Mouse (Mus musculus): ENCODE results near the gene Hmcn1. TPM values are rescaled to one million over a fixed set of nuclear protein-coding genes. Genes with fewer than 3 reads are reported as not detected.

Gene Hmcn1
- total RNA-seq, 2 experiments from 2014 or later: 12.3 to 20.5 TPM

DNA sequence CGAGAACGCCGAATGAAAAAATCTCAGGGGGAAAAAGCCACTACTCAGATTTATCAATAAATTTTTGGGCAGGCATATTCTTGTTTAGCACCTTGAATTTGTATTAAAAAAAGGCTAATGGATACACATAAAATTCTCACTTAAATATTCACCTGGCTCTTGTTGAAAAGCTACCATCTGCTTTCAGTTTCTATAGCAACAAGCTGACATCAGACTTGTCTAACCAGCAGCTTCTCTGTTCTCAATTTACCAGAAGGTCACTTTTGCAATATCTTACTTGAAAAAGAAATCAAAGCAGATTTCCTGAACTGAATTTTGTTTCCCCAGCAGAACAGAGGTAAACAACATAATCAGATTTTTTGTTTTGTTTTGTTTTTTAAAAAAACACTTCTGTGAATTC lies 311.8 kb downstream of the Hmcn1 start:
- DNase-seq (ENCODE audit: low spot score in 2 of 2): no peak

DNA sequence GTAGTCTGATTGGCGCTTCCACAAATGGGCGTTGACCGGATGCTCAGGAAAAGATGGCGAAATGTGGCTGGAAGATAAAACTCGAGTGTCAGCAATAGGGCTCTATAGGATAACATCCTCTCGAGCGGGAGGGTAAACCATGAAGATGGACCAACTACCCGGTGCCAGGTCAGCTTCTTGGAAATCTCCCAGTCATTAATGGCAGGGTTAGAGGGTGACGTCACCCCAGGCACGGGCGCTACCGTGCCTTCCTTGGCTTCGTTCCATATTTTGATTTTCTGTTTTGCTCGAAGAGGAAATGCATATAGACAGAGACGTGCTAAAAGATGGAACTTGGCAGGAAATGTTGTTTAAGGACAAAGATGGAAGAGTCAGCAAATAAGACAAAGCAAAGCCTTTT lies 312.2 kb downstream of the Hmcn1 start:
- DNase-seq (ENCODE audit: low spot score in 2 of 2): no peak

DNA sequence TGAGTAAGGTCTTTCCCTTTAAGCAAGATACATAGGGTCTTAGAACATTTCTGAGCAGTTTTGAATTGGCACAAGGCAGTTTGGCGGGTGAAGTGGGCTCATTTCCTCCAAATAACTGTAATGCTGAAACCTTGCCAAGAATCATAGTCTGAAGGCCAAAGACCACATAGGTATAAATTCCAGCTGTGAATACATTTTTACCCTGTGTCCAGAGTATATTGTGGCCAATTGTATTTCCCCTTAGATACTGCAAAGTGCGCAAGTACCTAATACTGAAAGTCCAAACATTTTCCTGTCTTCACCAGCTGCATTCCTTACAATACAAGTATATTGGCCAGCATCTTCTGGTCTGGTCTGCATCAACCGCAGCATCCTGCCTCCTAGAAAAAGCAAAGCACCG lies 312.9 kb downstream of the Hmcn1 start:
- DNase-seq (ENCODE audit: low spot score in 2 of 2): no peak

DNA sequence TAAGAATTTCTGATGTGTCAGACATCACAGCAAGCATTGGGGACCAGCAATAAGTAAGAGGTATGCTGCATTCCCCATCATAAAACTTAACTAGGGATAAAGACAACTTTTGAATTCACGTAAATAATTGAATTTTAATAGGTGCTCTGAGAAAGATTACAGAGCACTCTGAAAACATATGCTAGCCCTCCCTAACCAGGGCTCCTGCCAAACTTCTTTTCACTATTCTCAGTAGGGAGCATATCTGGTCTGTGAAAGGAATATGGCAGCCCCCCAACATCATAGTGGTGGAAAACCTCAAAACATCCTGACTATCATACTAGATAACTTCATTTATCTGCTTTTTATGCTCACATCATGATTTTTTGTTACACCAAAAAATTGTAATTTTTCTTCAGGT lies 347.9 kb downstream of the Hmcn1 start:
- no peak for DNase-seq (ENCODE audit: low spot score in 2 of 2)

DNA sequence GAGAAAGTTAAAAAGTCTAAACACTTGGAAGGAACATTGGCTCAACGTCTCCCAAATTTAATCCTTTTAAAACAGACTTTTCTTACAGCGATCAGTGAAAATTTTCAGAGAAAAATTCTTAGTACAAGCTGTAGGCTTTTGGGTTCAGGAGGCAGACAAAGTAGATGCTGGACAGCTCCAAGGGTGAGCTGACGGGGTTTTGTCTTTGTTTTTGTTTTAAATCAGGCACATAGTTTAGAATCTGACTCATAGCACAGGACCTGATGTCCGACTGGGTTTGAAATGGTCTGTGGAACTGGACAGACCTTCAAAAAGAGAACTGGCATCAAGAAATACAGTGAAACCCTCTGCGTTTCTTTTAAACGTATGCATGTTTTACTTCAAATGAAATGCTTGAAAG lies 353.7 kb downstream of the Hmcn1 start:
- DNase-seq (ENCODE audit: low spot score in 2 of 2): no peak

DNA sequence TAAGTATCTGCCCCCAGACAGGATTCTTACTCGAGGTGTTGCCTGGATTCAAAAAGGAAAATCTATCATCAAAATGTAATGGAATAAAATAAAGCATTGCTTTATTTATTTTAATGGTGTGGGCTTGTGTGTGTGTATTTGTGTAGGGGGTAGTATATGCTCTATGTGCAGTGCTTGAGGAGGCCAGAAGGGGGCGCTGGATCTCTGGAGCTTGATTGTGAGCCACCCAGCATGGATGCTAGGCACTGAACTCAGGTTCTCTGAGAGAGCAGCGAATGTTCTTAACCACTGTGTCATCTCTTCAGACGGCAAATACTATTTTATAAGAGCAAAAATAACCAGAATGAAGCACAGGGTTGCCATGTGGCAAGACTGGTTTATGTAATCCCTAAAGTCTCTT lies 360.7 kb downstream of the Hmcn1 start:
- DNase-seq (ENCODE audit: low spot score in 2 of 2): no peak

DNA sequence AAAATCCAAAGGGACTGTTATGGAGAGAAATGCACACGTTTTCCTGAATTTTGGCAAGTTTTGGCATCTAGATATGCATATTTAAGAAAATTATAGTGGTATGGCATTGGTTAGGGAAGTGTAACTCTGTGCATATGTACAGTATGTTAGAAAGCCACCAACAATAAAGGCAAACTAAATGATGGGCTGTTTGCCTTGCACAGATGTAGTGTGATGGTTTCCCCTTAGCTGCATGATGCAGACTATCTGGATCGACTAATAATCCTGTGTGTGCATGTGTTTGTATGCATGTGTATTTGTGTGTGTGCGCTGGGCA lies 361.4 kb downstream of the Hmcn1 start:
- no peak for DNase-seq (ENCODE audit: low spot score in 2 of 2)

DNA sequence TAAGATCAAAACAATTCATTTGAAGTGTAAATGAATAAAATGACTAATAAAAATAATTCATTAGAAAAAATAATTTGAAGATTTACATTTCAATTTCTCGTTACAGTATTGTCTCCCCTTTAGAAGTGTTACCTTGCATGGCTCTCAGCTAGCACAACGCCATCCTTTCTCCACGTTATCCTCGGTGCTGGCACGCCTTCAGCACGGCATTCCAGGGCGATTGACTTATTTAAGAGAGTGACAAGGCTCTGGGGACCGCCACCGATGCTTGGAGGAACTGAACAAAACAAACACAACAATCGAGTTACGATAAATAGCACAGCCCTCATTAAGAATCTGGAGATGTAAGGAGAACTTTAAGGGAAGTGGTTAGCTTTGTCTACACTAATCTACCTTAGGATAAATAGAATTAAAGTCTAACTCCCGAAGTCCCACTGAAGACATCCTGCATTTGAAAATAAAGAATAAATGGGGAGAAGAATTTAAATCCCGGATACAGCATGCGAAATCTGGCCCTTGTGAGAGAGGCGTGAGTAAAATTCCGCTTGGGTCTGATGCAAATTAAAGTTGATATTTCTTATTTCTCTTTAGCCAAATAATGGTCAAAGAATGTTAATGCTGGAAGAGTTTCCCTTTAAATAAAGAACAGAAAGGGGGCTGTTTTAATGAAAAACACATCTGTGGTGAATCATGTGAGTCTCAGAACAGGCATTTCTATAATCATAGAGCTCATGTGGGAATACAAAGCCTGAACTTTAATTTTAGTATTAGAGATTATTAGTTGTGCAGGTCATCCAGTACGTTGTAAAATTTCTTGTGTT lies 362.0 kb downstream of the Hmcn1 start:
- DNase-seq (ENCODE audit: low spot score in 2 of 2): no peak

DNA sequence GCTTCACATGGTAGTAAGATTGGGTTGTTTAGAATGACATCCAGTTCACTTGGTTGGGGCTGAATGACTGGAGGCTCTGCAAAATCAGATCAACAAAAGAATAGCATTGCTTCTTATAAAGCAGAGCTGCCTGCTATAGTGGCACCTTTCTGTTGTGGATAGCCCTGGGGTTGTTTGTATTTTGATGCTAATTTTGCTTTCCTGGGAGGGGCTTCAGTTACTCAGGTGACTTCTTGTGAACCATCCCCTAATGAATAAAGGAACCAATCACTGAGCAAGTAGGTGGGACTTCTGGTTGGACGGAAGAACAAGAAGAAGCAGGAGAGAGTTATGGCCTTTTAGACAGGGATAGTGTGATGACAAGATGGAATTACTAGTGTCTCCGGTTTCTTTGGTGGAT lies 370.0 kb downstream of the Hmcn1 start:
- DNase-seq (ENCODE audit: low spot score in 2 of 2): no peak

DNA sequence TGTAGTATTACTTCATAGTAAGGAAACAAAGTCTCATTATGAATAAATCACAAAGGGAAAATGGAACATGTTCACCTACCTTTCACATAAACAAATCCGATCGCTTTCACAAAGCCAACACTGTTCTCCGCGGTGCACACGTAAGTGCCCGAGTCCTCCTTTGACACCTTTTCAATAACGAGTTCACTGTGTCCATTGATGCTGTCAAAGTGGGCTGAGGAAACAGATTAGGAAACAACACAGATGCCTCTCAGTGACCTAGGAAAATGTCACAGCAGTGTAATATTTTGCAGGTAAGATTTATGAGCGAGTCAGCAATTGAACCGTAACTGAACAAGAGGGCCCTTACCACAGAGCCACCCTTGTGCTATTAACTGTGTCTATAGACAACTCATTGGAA lies 382.7 kb downstream of the Hmcn1 start:
- no peak for DNase-seq (ENCODE audit: low spot score in 2 of 2)

DNA sequence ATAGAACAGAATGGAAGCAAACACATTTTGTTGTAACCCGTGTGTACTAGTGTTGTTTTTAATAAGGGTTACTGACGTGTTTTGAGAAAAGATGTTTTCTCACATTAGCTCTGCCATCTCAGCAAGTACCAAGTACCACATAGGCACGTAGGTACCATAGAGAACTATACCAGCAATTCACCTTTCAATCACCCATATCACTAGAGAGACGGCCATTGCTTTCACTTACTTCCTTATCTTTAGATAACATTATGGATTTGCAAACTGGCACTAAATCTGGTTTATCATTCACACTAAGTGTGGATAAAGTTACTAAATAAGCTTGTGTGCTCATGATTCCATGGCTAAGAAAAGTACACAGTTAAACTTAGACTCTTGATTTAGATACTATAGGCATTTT lies 387.1 kb downstream of the Hmcn1 start:
- no peak for DNase-seq (ENCODE audit: low spot score in 2 of 2)

DNA sequence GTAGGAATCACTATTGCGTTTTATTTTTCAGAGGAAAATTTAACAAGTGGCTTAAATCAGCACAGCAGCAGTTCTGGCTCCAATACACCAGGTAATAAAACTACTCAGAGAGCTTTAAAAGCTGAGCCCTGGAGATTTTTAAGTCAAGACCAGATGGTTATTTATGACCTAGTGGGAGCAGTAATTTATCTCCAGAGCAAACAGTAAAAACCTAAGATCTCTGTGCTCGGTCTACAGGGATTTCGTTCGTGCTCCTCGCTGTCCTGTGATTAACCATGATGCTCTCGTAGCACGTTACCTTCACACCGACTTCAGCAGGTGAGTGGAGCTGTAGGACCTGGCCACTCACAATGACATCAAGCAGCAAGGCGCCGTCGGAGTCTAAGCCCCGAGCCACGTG lies 399.6 kb downstream of the Hmcn1 start:
- no peak for DNase-seq (ENCODE audit: low spot score in 2 of 2)

DNA sequence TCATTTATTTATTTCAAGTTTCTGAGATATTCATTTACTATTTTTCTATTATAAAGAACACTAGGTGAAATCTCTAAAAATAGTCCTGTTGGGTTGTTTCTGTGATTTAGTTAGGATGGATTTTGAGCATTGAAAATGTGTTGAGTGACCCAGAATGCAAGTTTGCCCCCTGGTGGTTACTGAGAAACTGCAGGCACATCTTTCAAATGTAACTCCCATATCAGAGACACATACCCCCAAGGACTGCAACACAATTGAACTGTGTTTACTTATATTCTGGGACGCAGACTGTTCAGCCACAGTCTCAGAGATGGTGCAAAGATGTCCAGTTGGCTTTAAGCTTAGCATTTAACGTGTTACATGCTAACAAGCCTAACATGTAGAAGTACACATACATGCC lies 402.0 kb downstream of the Hmcn1 start:
- DNase-seq (ENCODE audit: low spot score in 2 of 2): peak in 1 of 2 experiments; percentile 22

DNA sequence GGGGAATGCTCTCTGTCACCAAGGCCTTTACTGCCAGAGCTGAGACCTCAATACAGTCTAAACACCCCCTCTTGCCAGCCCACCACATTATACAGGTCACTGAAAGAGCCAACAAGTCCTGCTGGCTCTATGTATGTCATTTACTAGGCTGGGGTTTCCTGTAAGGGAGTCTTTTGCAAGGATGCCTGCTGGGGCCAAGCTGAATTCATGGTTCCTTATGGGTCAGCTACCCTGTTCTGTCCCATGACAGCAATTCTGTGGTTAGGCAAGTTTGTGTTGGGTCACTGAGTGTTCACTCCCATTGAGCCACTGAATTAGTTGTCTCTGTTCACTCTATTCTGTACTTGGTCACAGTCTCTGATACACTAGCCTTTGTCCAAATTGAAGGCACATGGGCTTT lies 405.8 kb downstream of the Hmcn1 start:
- DNase-seq (ENCODE audit: low spot score in 2 of 2): no peak

DNA sequence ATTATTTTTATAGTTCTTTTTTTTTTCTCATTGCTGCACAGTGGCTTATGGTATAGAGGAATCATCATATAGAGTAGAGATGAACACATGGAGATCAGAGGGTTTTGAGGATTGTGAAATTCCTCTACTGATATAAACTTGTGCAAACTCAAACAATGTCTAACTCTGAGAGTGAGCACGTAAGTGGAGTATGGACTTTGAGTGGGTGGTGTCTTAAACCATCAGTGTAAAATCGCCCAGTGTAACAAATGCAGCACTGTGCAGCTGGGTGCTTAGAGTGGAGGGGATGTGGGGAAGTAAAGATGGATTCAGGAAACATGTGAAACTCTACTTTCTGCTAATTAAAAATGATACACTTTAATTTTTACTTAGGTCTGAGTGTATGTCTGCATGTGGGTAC lies 408.8 kb downstream of the Hmcn1 start:
- no peak for DNase-seq (ENCODE audit: low spot score in 2 of 2)

DNA sequence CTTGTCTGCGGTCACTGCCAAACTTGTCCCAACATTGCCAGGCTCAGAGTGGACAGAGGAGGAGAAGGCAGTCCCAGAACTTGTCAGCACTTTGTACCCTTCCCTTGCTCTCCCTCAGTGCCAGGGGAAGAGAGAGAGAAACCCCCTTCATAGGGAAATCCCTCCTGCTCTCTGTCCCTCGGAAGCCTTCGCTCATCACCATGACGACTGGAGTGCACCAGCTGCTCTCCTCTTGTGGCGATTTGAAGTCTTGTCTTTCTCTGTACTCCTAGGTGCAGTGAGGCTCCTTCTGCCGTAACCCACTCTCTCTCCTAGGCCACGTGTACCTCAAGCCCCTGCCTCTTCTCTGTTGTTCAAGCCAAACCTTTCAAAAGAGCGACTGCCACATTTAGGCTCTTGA lies 409.5 kb downstream of the Hmcn1 start:
- no peak for DNase-seq (ENCODE audit: low spot score in 2 of 2)

DNA sequence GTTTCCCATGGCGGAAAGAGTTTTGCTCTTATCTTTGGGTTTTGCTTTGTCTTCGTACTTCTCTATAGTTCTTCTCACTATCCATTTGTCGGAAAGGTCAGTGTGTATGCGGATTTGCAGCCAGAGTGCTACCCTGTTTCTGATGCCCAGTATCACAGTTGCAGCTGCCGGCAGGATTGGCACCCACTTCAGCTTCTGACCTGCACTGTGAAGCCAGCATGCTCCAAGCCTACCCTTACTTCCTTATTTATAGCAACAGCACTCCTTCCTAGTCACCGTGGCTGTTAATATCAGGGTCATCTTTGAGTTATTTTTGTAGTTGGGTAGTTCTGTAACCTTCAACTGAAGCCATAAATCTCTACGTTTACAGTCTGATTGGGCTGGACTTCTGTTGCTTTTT lies 412.7 kb downstream of the Hmcn1 start:
- DNase-seq (ENCODE audit: low spot score in 2 of 2): no peak

DNA sequence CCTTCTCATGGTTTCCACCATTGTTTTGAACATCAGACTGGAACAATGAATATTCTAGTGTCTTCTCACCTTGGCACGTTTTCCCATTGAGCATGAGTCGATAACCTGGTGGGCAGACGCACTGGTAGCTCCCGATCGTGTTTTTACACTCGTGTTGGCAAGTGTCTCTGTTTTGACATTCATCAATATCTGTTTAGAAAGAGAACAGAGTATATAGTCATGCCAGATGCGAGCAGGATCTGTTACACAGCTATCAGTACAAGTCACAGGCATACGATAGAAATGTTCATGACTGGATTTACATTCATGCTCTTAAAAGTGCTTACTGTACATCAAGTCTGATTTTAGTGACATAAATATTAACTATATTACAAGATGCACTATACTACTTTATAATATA lies 419.8 kb downstream of the Hmcn1 start:
- no peak for DNase-seq (ENCODE audit: low spot score in 2 of 2)

DNA sequence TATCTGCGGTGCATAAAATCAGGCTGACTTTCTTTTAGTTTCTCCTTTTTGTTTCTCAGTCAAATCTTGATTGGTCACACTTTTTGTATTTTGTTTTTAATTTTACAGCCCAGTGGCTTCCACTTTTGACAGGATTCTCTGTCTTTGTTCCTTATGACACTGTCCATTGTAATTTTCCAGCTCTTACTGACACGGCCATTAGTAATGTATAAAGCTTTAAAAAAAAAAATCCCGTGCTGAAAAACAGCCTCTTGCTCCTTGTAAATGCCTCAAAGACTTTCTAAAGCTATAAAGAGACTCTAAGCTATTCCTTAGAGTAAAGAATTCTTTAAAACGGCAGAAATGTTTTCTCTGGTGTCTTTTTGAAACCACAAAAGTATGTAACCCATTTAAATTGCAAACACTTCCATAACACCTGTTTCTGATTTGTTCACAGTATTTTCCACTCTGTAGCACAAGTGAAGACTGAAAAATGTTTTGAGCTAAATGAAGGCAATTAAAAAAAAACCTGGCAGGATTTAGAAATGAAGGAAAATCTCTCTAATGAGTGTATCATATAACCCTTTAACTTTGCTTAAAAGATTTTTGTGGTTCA lies 422.6 kb downstream of the Hmcn1 start:
- DNase-seq (ENCODE audit: low spot score in 2 of 2): no peak

DNA sequence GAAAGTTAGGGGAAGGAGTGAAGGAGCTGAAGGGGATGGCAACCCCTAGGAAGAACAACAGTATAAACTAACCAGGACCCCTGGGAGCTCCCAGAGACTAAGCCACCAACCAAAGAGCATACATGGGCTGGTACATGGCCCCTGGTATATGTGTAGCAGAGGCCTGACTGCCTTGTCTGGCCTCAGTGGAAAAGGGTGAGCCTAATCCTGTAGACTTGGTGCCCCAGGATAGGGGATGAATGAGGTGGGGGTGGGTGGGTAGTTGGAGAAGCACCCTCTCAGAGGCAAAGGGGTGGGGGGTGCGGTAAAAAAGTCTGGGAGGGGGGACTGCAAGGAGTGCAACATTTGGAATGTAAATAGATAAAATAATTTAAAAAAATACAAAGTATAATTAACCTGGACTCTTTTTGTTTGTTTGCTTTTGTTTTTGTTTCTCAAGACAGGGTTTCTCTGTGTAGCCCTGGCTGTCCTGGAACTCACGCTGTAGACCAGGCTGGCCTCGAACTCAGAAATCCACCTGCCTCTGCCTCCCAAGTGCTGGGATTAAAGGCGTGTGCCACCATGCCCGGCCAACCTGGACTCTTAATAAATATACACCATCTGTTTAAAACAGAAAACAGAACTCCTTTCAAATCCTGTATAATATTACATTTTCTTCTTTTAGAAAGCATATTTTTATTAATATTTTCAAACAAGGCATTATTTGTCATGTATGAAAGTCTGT lies 423.3 kb downstream of the Hmcn1 start:
- no peak for DNase-seq (ENCODE audit: low spot score in 2 of 2)

DNA sequence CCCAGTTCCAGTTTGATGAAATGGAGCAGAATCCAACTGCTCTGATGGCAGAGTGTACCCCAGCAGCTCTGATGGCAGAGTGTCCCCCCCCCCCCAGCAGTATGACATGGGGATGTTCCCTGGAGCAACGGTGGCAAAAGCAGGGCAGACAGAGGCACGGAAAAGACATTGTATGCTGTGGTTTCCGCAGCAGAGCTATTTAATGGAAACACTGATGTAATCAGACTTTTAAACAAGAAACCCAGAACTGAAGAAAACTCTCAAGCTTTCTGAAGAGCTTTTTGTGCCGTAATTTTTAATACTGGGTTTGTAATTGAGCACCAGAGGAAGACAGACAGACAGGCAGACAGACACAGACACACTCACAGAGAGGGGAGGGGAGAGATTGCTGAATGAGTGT lies 426.9 kb downstream of the Hmcn1 start:
- DNase-seq (ENCODE audit: low spot score in 2 of 2): no peak

DNA sequence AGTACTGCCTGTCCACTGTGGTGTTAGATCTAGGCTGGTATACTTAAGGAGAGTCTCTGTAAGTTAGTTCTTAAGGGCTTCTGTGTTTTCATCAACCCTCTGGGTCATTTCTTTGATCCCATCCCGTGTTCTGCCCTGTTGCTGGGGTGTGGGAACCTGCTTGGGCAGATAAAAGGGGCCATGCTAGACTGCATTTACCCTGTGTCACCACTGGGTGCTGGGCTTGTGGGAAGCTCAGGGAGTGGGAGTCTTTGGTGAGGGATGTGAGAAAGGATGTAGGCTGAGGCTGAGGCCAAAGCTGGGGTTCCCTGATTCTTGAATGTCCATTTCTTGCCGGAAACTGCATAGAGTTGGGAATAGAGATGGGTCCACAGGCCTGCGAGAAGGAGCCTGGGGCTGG lies 436.6 kb downstream of the Hmcn1 start:
- DNase-seq (ENCODE audit: low spot score in 2 of 2): no peak

DNA sequence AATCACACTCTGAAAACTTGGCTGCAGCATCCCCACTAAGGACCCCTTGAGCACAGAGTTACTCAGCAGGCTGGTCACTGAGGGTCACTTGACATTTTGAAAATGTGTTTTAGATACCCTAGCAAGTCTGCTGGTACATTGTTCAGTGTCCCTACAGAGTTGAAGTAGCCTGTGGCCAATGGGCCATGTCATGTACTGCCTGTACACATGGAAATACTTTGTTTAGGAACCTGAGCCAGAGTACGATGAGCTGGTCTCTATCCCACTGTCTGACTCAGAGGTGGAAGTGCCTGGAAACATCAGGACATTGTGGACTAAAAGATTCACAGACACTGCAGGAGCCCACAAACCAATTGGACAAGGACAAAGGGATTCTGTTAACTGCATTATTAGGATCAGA lies 441.8 kb downstream of the Hmcn1 start:
- no peak for DNase-seq (ENCODE audit: low spot score in 2 of 2)
